Mouse (Mus musculus): ENCODE measurements around the gene Map7d1.

Gene Map7d1

GRCm38 (mm10) chr4:126200656-126201055, 55.5 kb downstream of the Map7d1 start:
- no peak for DNase-seq

- DNase-seq, result no peak
These were observed 56.1 kb downstream of the Map7d1 start for GRCm38 (mm10) chr4:126200036-126200435.

GRCm38 (mm10) chr4:126199556-126199955, 56.6 kb downstream of the Map7d1 start:
- no peak for DNase-seq

GRCm38 (mm10) chr4:126197485-126197884, 58.7 kb downstream of the Map7d1 start:
- no peak for DNase-seq

GRCm38 (mm10) chr4:126194916-126195315, 61.2 kb downstream of the Map7d1 start:
- DNase-seq, result no peak

GRCm38 (mm10) chr4:126194216-126194615, 61.9 kb downstream of the Map7d1 start:
- no peak for DNase-seq

- DNase-seq, result no peak
These were observed 65.5 kb downstream of the Map7d1 start for GRCm38 (mm10) chr4:126190636-126191035.

- no peak for DNase-seq
These were observed 69.0 kb downstream of the Map7d1 start for GRCm38 (mm10) chr4:126187096-126187495.

GRCm38 (mm10) chr4:126183034-126183433, 73.1 kb downstream of the Map7d1 start:
- no peak for DNase-seq
